Mouse (Mus musculus): ENCODE results near the gene 4931423N10Rik. TPM values are rescaled to one million over a fixed set of nuclear protein-coding genes. Genes with fewer than 3 reads are reported as not detected.
"Not testable (repeated sequence)": the region's sequence is repeated elsewhere in the genome, so short reads cannot be mapped to it uniquely, and the experiment has no call there.

The 4931423N10Rik gene
- polyA plus RNA-seq, 1 experiment from 2014 or later = not detected

- Histone ChIP-seq H3K4me1 (replicated peaks; ENCODE audit: control insufficient read depth, insufficient read depth, low read length) (no peaks in the 10 kb centered on the region), H3K9me3 (ENCODE audit: control insufficient read depth, low read length) (no peaks in the 10 kb centered on the region), H3K4me3 (ENCODE audit: low read depth, low read length) (peak overlapping the region; percentile 39), H3K4me2 (ENCODE audit: low read length) (peak overlapping the region; percentile 57), H3K9ac (ENCODE audit: low read length) (no peak overlapping the region), H3K27me3 (replicated peaks; ENCODE audit: control insufficient read depth, insufficient read depth, low read length) (no peaks in the 10 kb centered on the region), H3K27ac (ENCODE audit: low read depth) (no peak overlapping the region), H3K36me3 (ENCODE audit: control insufficient read depth, insufficient read depth, low read length) (no peaks in the 10 kb centered on the region)
- DNase-seq (ENCODE audit: low spot score) (peak; percentile 62), ATAC-seq (replicated peaks; ENCODE audit: low FRiP score, low TSS enrichment, low read depth) (peak; percentile 62; the same call in 1 of the 2 replicates)
- WGBS = under 1% methylated on average over 30 of the region's 50 CpGs
Observed at GRCm38 (mm10) chr2:23234065-23234773, 26.9 kb downstream of the 4931423N10Rik start.

- H3K27ac ChIP-seq (ENCODE audit: low read depth); ATAC-seq (replicated peaks; ENCODE audit: low FRiP score, low TSS enrichment, low read depth); H3K4me2 ChIP-seq (ENCODE audit: low read length); H3K36me3 ChIP-seq (ENCODE audit: control insufficient read depth, insufficient read depth, low read length); H3K4me1 ChIP-seq (replicated peaks; ENCODE audit: control insufficient read depth, insufficient read depth, low read length); H3K9ac ChIP-seq (ENCODE audit: low read length); H3K27me3 ChIP-seq (replicated peaks; ENCODE audit: control insufficient read depth, insufficient read depth, low read length); H3K4me3 ChIP-seq (ENCODE audit: low read depth, low read length); H3K9me3 ChIP-seq (ENCODE audit: control insufficient read depth, low read length): not testable (repeated sequence)
- WGBS = 50% methylated on average over 19 of the region's 19 CpGs
- peak; percentile 67 for DNase-seq (ENCODE audit: low spot score)
Observed at GRCm38 (mm10) chr2:23290991-23291390, 83.7 kb downstream of the 4931423N10Rik start.

GRCm38 (mm10) chr2:23314869-23315268, 107.6 kb downstream of the 4931423N10Rik start:
- Histone ChIP-seq H3K36me3 (ENCODE audit: control insufficient read depth, insufficient read depth, low read length) (no peaks in the 10 kb centered on the region), H3K4me3 (ENCODE audit: low read depth, low read length) (no peak overlapping the region), H3K9ac (ENCODE audit: low read length) (no peak overlapping the region), H3K27me3 (replicated peaks; ENCODE audit: control insufficient read depth, insufficient read depth, low read length) (no peaks in the 10 kb centered on the region), H3K4me2 (ENCODE audit: low read length) (no peak overlapping the region), H3K27ac (ENCODE audit: low read depth) (no peak overlapping the region), H3K9me3 (ENCODE audit: control insufficient read depth, low read length) (no peaks in the 10 kb centered on the region), H3K4me1 (replicated peaks; ENCODE audit: control insufficient read depth, insufficient read depth, low read length) (no peaks in the 10 kb centered on the region)
- WGBS = 0% methylated on average over 1 of the region's 1 CpGs
- ATAC-seq (replicated peaks; ENCODE audit: low FRiP score, low TSS enrichment, low read depth) (no peak), DNase-seq (ENCODE audit: low spot score) (no peak)

Other genes with a start within 250 kb of the 4931423N10Rik start
- 42.8 and 49.3 TPM in 2 replicates for gene Abi1, start 167.2 kb upstream of the 4931423N10Rik start, polyA plus RNA-seq (2014; fragmentation: Nextera tagmentation; extraction: Ambion mirVana)
- 23.7 and 24.2 TPM in 2 replicates for gene Acbd5, start 139.3 kb upstream of the 4931423N10Rik start, polyA plus RNA-seq (2014; fragmentation: Nextera tagmentation; extraction: Ambion mirVana)
- 10.0 and 10.2 TPM in 2 replicates for gene Mastl, start 51.5 kb upstream of the 4931423N10Rik start, polyA plus RNA-seq (2014; fragmentation: Nextera tagmentation; extraction: Ambion mirVana)
- 64.9 and 72.5 TPM in 2 replicates for gene Yme1l1, start 51.1 kb upstream of the 4931423N10Rik start, polyA plus RNA-seq (2014; fragmentation: Nextera tagmentation; extraction: Ambion mirVana)
- gene Nxph2, start 113.8 kb downstream of the 4931423N10Rik start, polyA plus RNA-seq (2014; fragmentation: Nextera tagmentation; extraction: Ambion mirVana) = 0.15 and 0.64 TPM in 2 replicates

All from intestine, embryonic 14.5 days (tissue).